ENCODE assay signal across 8 mouse cellular contexts in the genomic region with DNA sequence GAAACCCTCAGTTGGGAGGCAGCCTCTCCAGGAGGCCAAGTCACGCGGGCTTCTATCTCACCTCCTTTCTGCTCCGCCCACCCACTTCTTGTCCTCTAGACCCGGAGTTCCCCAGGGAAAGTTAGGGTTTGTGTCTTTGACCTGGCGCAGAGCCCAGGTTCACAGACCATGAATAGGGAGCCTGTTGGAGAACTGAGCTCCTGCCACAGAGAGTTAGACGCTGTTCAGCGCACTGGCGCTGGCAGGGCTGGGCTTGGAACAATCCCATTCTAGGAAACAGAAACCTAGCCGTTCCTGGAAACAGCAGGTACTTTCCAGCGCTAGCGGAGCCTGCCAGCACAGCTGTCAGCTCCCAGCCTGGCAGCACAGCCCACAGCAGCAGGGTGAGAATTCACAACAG. TPM values are rescaled to one million over a fixed set of nuclear protein-coding genes. Genes with fewer than 3 reads are reported as not detected.
DNase-seq lines count a peak whose midpoint lies in the region; ATAC-seq lines count a peak whose summit lies in the region.

No protein-coding gene starts in this region.

- no peak overlapping the region for H3K4me2 ChIP-seq in forebrain, embryonic 14.5 days (ENCODE audit: low read length)

- H3K36me3 ChIP-seq in megakaryocyte, embryonic 14.5 days (replicated peaks; ENCODE audit: low read length), result peaks cover 49% of the 10 kb centered on the region
- H3K36me3 ChIP-seq in forebrain, embryonic 14.5 days (ENCODE audit: control insufficient read depth, insufficient read depth, low read length), result no peaks in the 10 kb centered on the region

- DNase-seq in adipocyte (ENCODE audit: low spot score) (peak; percentile 60), MN1 (ENCODE audit: low spot score) (no peak)
- peak; percentile 79 for DNase-seq in gastrocnemius, adult 18-20 months (ENCODE audit: low spot score)
- peak; percentile 92 to 93 for DNase-seq in kidney, postnatal 36 days
- DNase-seq in testis, postnatal 10 days (ENCODE audit: low spot score), result peak; percentile 61
- DNase-seq in forebrain, embryonic 14.5 days (ENCODE audit: low spot score), result no peak

- peak overlapping the region; percentile 69 for H3K4me3 ChIP-seq in megakaryocyte, embryonic 14.5 days (replicated peaks)
- no peak overlapping the region for H3K4me3 ChIP-seq in forebrain, embryonic 14.5 days (ENCODE audit: low read depth, low read length)

- WGBS in forebrain, embryonic 14.5 days, result 57% methylated on average over 11 of the region's 11 CpGs

- H3K27ac ChIP-seq in forebrain, embryonic 14.5 days (ENCODE audit: low read depth, low read length), result no peak overlapping the region

- no peaks in the 10 kb centered on the region for H3K9me3 ChIP-seq in megakaryocyte, embryonic 14.5 days
- H3K9me3 ChIP-seq in forebrain, embryonic 14.5 days (replicated peaks; ENCODE audit: control insufficient read depth, low read length), result no peaks in the 10 kb centered on the region

- H3K4me1 ChIP-seq in megakaryocyte, embryonic 14.5 days, result peaks cover 27% of the 10 kb centered on the region
- H3K4me1 ChIP-seq in forebrain, embryonic 14.5 days (ENCODE audit: control insufficient read depth, insufficient read depth, low read length), result no peaks in the 10 kb centered on the region

- no peaks in the 10 kb centered on the region for H3K27me3 ChIP-seq in megakaryocyte, embryonic 14.5 days (replicated peaks)
- H3K27me3 ChIP-seq in forebrain, embryonic 14.5 days (replicated peaks; ENCODE audit: control insufficient read depth, insufficient read depth, low read length), result peaks cover 8% of the 10 kb centered on the region

- H3K9ac ChIP-seq in forebrain, embryonic 14.5 days (ENCODE audit: low read length), result no peak overlapping the region

- ATAC-seq in megakaryocyte, adult 5-6 weeks (ENCODE audit: poor library complexity, severe bottlenecking), result no peak
- no peak for ATAC-seq in forebrain, embryonic 14.5 days

RNA-seq across cellular contexts. Expression of gene Tap2, which starts 15.3 kb away (rescaled TPM):
- 87.3 and 103 TPM in 2 replicates for polyA plus RNA-seq in megakaryocyte, embryonic 14.5 days (2012; ENCODE audit: insufficient read depth, low replicate concordance)
- 6.4 and 7.1 TPM in 2 replicates for total RNA-seq in megakaryocyte, adult 5-6 weeks (2015)
- 34.2 and 35.9 TPM in 2 replicates for total RNA-seq in megakaryocyte, adult 5-6 weeks (2017)
- 1 to 10 TPM; 4.1 to 6.6 TPM for total RNA-seq in gastrocnemius, adult 18-20 months (2021)
- 0.28 and 0.61 TPM in 2 replicates for polyA plus RNA-seq in forebrain, embryonic 14.5 days (2014; fragmentation: Nextera tagmentation; extraction: Ambion mirVana)

RNA-seq across cellular contexts. Expression of gene H2-Ob, which starts 20.0 kb away (rescaled TPM):
- polyA plus RNA-seq in megakaryocyte, embryonic 14.5 days (2012; ENCODE audit: insufficient read depth, low replicate concordance), result 0.76 TPM in 1 of 2 replicates, not detected in the other
- total RNA-seq in megakaryocyte, adult 5-6 weeks (2015), result 4.2 and 4.7 TPM in 2 replicates
- 2.4 and 2.5 TPM in 2 replicates for total RNA-seq in megakaryocyte, adult 5-6 weeks (2017)
- under 1 TPM; 0.14 to 0.33 TPM for total RNA-seq in gastrocnemius, adult 18-20 months (2021)
- 0.18 TPM in 1 of 2 replicates, not detected in the other for polyA plus RNA-seq in forebrain, embryonic 14.5 days (2014; fragmentation: Nextera tagmentation; extraction: Ambion mirVana)

RNA-seq across cellular contexts. Expression of gene Psmb8, which starts 21.2 kb away (rescaled TPM):
- 16.6 and 74.9 TPM in 2 replicates for polyA plus RNA-seq in megakaryocyte, embryonic 14.5 days (2012; ENCODE audit: insufficient read depth, low replicate concordance)
- 230 and 263 TPM in 2 replicates for total RNA-seq in megakaryocyte, adult 5-6 weeks (2015)
- total RNA-seq in megakaryocyte, adult 5-6 weeks (2017), result 339 and 455 TPM in 2 replicates
- total RNA-seq in gastrocnemius, adult 18-20 months (2021), result 1 to 10 TPM; 3.2 to 6.7 TPM
- polyA plus RNA-seq in forebrain, embryonic 14.5 days (2014; fragmentation: Nextera tagmentation; extraction: Ambion mirVana), result 1.8 and 2.7 TPM in 2 replicates

RNA-seq across cellular contexts. Expression of gene Psmb9, which starts 31.1 kb away (rescaled TPM):
- 15.3 and 32.2 TPM in 2 replicates for polyA plus RNA-seq in megakaryocyte, embryonic 14.5 days (2012; ENCODE audit: insufficient read depth, low replicate concordance)
- total RNA-seq in megakaryocyte, adult 5-6 weeks (2015), result 142 and 149 TPM in 2 replicates
- total RNA-seq in megakaryocyte, adult 5-6 weeks (2017), result 78.7 and 125 TPM in 2 replicates
- 1 to 10 TPM in 1 of 2 experiments, under 1 TPM in 1; 0.73 to 3.8 TPM for total RNA-seq in gastrocnemius, adult 18-20 months (2021)
- polyA plus RNA-seq in forebrain, embryonic 14.5 days (2014; fragmentation: Nextera tagmentation; extraction: Ambion mirVana), result 0.58 and 1.0 TPM in 2 replicates

RNA-seq across cellular contexts. Expression of gene Tap1, which starts 31.3 kb away (rescaled TPM):
- 27.1 and 27.9 TPM in 2 replicates for polyA plus RNA-seq in megakaryocyte, embryonic 14.5 days (2012; ENCODE audit: insufficient read depth, low replicate concordance)
- total RNA-seq in megakaryocyte, adult 5-6 weeks (2015), result 43.4 and 46.2 TPM in 2 replicates
- 96.5 and 101 TPM in 2 replicates for total RNA-seq in megakaryocyte, adult 5-6 weeks (2017)
- total RNA-seq in gastrocnemius, adult 18-20 months (2021), result 1 to 10 TPM in 1 of 2 experiments, under 1 TPM in 1; 0.98 to 3.6 TPM
- 1.1 and 1.2 TPM in 2 replicates for polyA plus RNA-seq in forebrain, embryonic 14.5 days (2014; fragmentation: Nextera tagmentation; extraction: Ambion mirVana)

Comparison
In these comparisons a context has a peak if more than half of its experiments do, and no peak if none do; other contexts are left out.
1. DNase-seq: peak in adipocyte (single experiment), gastrocnemius, adult 18-20 months (single experiment), kidney, postnatal 36 days (2 of 2) and testis, postnatal 10 days (single experiment); none in MN1 (single experiment) and forebrain, embryonic 14.5 days (single experiment).
2. RNA of gene Psmb8, which starts 21.2 kb away (total RNA-seq): 230 to 455 TPM in megakaryocyte, adult 5-6 weeks; 3.2 to 6.7 TPM in gastrocnemius, adult 18-20 months; every median in the first group is over 10 times any median in the second.